Mouse (Mus musculus): ENCODE data around the gene Cep63.

Gene Cep63

GRCm38 (mm10) chr9:102625983-102626838, at the start of gene Cep63, which contains the start of gene Anapc13:
Gene Cep63 (minus strand): TSS chr9:102626534.
Gene Anapc13 (plus strand): TSS chr9:102626296.
- peak; percentile 87 to 94 for DNase-seq (ENCODE audit: low read depth in 1 of 2, low spot score in 2 of 2)

GRCm38 (mm10) chr9:102675922-102676321, 49.6 kb upstream of the Cep63 start:
- no peak for DNase-seq (ENCODE audit: low read depth in 1 of 2, low spot score in 2 of 2)

GRCm38 (mm10) chr9:102673381-102673780, 47.0 kb upstream of the Cep63 start:
- no peak for DNase-seq (ENCODE audit: low read depth in 1 of 2, low spot score in 2 of 2)

- DNase-seq (ENCODE audit: low read depth in 1 of 2, low spot score in 2 of 2), result no peak
These were observed 42.6 kb upstream of the Cep63 start for GRCm38 (mm10) chr9:102668906-102669305.

- DNase-seq (ENCODE audit: low read depth in 1 of 2, low spot score in 2 of 2), result no peak
These were observed 41.8 kb upstream of the Cep63 start for GRCm38 (mm10) chr9:102668115-102668514.

- no peak for DNase-seq (ENCODE audit: low read depth in 1 of 2, low spot score in 2 of 2)
These were observed 30.2 kb upstream of the Cep63 start for GRCm38 (mm10) chr9:102656355-102657095.

- DNase-seq (ENCODE audit: low read depth in 1 of 2, low spot score in 2 of 2), result no peak
These were observed 24.9 kb upstream of the Cep63 start for GRCm38 (mm10) chr9:102651199-102651720.

- DNase-seq (ENCODE audit: low read depth in 1 of 2, low spot score in 2 of 2), result no peak
These were observed 24.3 kb upstream of the Cep63 start for GRCm38 (mm10) chr9:102650637-102651036.

- no peak for DNase-seq (ENCODE audit: low read depth in 1 of 2, low spot score in 2 of 2)
These were observed 23.7 kb upstream of the Cep63 start for GRCm38 (mm10) chr9:102649917-102650527.

GRCm38 (mm10) chr9:102647010-102647409, 20.7 kb upstream of the Cep63 start:
- DNase-seq (ENCODE audit: low read depth in 1 of 2, low spot score in 2 of 2), result no peak

- no peak for DNase-seq (ENCODE audit: low read depth in 1 of 2, low spot score in 2 of 2)
These were observed 18.9 kb upstream of the Cep63 start for GRCm38 (mm10) chr9:102645119-102645695.

GRCm38 (mm10) chr9:102643486-102644101, 17.3 kb upstream of the Cep63 start:
- no peak for DNase-seq (ENCODE audit: low read depth in 1 of 2, low spot score in 2 of 2)

- DNase-seq (ENCODE audit: low read depth in 1 of 2, low spot score in 2 of 2), result no peak
These were observed 16.7 kb upstream of the Cep63 start for GRCm38 (mm10) chr9:102643071-102643485.

- DNase-seq (ENCODE audit: low read depth in 1 of 2, low spot score in 2 of 2), result no peak
These were observed 15.2 kb upstream of the Cep63 start for GRCm38 (mm10) chr9:102641531-102641930.

- no peak for DNase-seq (ENCODE audit: low read depth in 1 of 2, low spot score in 2 of 2)
These were observed 13.2 kb upstream of the Cep63 start for GRCm38 (mm10) chr9:102639510-102639909.

GRCm38 (mm10) chr9:102638963-102639362, 12.6 kb upstream of the Cep63 start:
- DNase-seq (ENCODE audit: low read depth in 1 of 2, low spot score in 2 of 2), result no peak

- DNase-seq (ENCODE audit: low read depth in 1 of 2, low spot score in 2 of 2), result no peak
These were observed 10.8 kb upstream of the Cep63 start for GRCm38 (mm10) chr9:102637115-102637514.

GRCm38 (mm10) chr9:102636553-102636952, 10.2 kb upstream of the Cep63 start:
- DNase-seq (ENCODE audit: low read depth in 1 of 2, low spot score in 2 of 2), result peak in 1 of 2 experiments; percentile 25

- no peak for DNase-seq (ENCODE audit: low read depth in 1 of 2, low spot score in 2 of 2)
These were observed 8.1 kb upstream of the Cep63 start for GRCm38 (mm10) chr9:102634453-102634852.

- DNase-seq (ENCODE audit: low read depth in 1 of 2, low spot score in 2 of 2), result peak in 1 of 2 experiments; percentile 17
These were observed 6.7 kb upstream of the Cep63 start for GRCm38 (mm10) chr9:102632923-102633537.

All from monocyte, adult 2 months (primary cell).